Mouse (Mus musculus): Measurements from ENCODE around the gene Nr1d2. TPM values are rescaled to one million over a fixed set of nuclear protein-coding genes. Genes with fewer than 3 reads are reported as not detected.
A peak's percentile ranks its signal among the peaks of the same experiment; 100 is the strongest.
"Not testable (repeated sequence)": the region's sequence is repeated elsewhere in the genome, so short reads cannot be mapped to it uniquely, and the experiment has no call there.

Nr1d2 gene
- total and polyA plus RNA-seq, 2 experiments from 2014 or later: 7.1 to 21.1 TPM

DNA sequence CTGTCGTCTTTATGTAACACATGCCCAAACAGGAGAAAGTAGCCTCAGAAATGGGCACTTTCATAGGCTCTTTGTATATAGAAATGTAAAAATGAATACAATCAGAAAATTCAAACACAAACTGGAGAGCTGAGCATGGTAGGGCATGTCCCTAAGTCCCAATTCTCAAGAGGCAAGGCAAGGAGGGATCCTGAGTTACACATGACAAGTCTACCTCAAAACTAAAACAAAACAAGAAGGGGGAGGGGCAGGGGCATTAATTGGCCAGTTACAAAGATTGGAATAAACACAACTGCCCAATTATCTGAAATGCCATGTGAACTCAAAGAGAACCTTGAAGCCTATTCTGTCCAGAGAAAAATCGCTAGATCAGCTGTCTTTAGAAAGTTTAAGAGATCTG, 5.9 kb downstream of the Nr1d2 start:
- no peaks in the 10 kb centered on the region for H3K9me3 ChIP-seq (ENCODE audit: low read length)
- 72% methylated on average over 2 of the region's 2 CpGs for WGBS
- no peaks in the 10 kb centered on the region for H3K36me3 ChIP-seq (ENCODE audit: insufficient read depth)
- no peak overlapping the region for H3K9ac ChIP-seq
- no peak overlapping the region for H3K4me2 ChIP-seq (ENCODE audit: low read depth)
- no peak overlapping the region for H3K27ac ChIP-seq (ENCODE audit: low read depth, low read length)
- no peaks in the 10 kb centered on the region for H3K27me3 ChIP-seq (ENCODE audit: insufficient read depth, low read length)
- TF ChIP-seq CTCF (IDR thresholded peaks at IDR 0.05; ENCODE audit: low read depth): no peak
- H3K4me3 ChIP-seq (ENCODE audit: low read depth, low read length): no peak overlapping the region
- no peaks in the 10 kb centered on the region for H3K4me1 ChIP-seq (ENCODE audit: insufficient read depth)
- DNase-seq: no peak
- no peak for ATAC-seq

DNA sequence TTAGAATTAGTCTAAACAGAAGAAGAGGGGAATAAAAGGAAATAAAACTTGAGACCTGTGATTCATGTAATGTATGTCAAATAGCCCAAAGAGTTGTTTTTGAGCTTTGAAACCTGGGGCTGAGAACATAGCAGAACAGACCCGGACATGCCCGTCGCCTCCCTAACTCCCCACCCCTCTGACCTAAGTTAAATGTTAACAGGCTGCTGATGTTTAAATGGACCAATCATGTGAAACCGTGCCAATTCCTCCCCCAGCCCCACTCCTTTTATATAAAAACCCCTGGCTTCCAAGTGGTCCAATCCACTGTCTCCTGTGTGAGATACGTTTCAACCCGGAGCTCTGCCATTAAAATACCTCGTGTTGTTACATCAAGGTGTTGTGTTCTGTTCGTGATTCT, 7.1 kb downstream of the Nr1d2 start:
- not testable (repeated sequence) for DNase-seq; H3K27me3 ChIP-seq (ENCODE audit: insufficient read depth, low read length); H3K36me3 ChIP-seq (ENCODE audit: insufficient read depth); H3K9ac ChIP-seq; H3K9me3 ChIP-seq (ENCODE audit: low read length); H3K4me1 ChIP-seq (ENCODE audit: insufficient read depth); H3K4me3 ChIP-seq (ENCODE audit: low read depth, low read length); H3K4me2 ChIP-seq (ENCODE audit: low read depth); H3K27ac ChIP-seq (ENCODE audit: low read depth, low read length); ATAC-seq
- WGBS: 95% methylated on average over 8 of the region's 8 CpGs

DNA sequence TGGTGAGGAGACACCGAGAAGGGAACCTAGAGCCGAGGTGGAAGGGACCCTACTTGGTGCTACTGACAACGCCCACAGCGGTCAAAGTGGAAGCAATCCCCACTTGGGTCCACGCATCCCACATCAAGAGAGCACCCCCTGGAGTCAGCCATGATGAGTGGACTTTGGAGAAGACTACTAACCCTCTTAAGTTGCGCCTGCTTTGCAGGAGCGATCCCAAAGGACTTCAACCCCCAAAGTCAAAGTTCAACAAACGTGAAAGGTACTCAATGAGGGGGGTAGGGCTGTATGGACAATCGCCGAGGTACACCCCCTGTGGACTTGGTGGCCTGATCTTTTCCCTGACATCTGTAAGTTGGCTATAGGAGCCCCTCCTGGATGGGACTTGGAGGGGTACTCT, 9.2 kb downstream of the Nr1d2 start:
- H3K9ac ChIP-seq; H3K4me2 ChIP-seq (ENCODE audit: low read depth); H3K9me3 ChIP-seq (ENCODE audit: low read length); DNase-seq; H3K27me3 ChIP-seq (ENCODE audit: insufficient read depth, low read length); ATAC-seq; H3K4me3 ChIP-seq (ENCODE audit: low read depth, low read length); H3K4me1 ChIP-seq (ENCODE audit: insufficient read depth); H3K36me3 ChIP-seq (ENCODE audit: insufficient read depth); H3K27ac ChIP-seq (ENCODE audit: low read depth, low read length): not testable (repeated sequence)
- 97% methylated on average over 10 of the region's 10 CpGs for WGBS

GRCm38 (mm10) chr14:18226181-18226580, 12.7 kb downstream of the Nr1d2 start:
- H3K9me3 ChIP-seq (ENCODE audit: low read length); H3K4me3 ChIP-seq (ENCODE audit: low read depth, low read length); ATAC-seq; DNase-seq; H3K9ac ChIP-seq; H3K27ac ChIP-seq (ENCODE audit: low read depth, low read length); H3K4me1 ChIP-seq (ENCODE audit: insufficient read depth); H3K27me3 ChIP-seq (ENCODE audit: insufficient read depth, low read length); H3K4me2 ChIP-seq (ENCODE audit: low read depth); H3K36me3 ChIP-seq (ENCODE audit: insufficient read depth): not testable (repeated sequence)
- WGBS: 26% methylated on average over 11 of the region's 11 CpGs

- DNase-seq; ATAC-seq; H3K9ac ChIP-seq; H3K4me2 ChIP-seq (ENCODE audit: low read depth); H3K9me3 ChIP-seq (ENCODE audit: low read length); H3K4me3 ChIP-seq (ENCODE audit: low read depth, low read length); H3K36me3 ChIP-seq (ENCODE audit: insufficient read depth); H3K27ac ChIP-seq (ENCODE audit: low read depth, low read length); H3K27me3 ChIP-seq (ENCODE audit: insufficient read depth, low read length); H3K4me1 ChIP-seq (ENCODE audit: insufficient read depth): not testable (repeated sequence)
- 94% methylated on average over 11 of the region's 11 CpGs for WGBS
Measured at GRCm38 (mm10) chr14:18225431-18225830, 13.5 kb downstream of the Nr1d2 start.

DNA sequence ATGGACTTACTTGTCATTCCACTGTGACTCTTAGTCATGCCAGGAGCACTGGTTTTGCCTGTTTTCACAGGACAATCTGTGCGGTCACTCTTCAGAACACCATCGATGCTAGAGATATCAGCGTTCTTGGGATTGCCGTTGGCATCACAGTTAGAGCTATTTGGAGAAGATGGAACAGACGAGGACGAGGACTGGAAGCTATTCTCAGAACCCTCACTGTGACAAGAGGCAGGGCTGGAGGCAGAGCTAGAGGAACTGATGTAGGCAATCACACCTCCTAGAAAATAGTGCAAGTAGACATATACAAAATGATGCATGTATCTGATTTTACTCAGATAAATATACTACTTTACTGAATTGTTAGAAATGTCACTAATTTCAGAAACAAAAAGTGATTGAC, 16.9 kb downstream of the Nr1d2 start:
- 94% methylated on average over 6 of the region's 6 CpGs for WGBS
- ATAC-seq (no peak), DNase-seq (no peak)
- Histone ChIP-seq H3K27ac (ENCODE audit: low read depth, low read length) (no peak overlapping the region), H3K9ac (no peak overlapping the region), H3K4me2 (ENCODE audit: low read depth) (no peak overlapping the region), H3K4me1 (ENCODE audit: insufficient read depth) (no peaks in the 10 kb centered on the region), H3K4me3 (ENCODE audit: low read depth, low read length) (no peak overlapping the region), H3K9me3 (ENCODE audit: low read length) (no peaks in the 10 kb centered on the region), H3K36me3 (ENCODE audit: insufficient read depth) (no peaks in the 10 kb centered on the region), H3K27me3 (ENCODE audit: insufficient read depth, low read length) (no peaks in the 10 kb centered on the region)
- no peak for TF ChIP-seq CTCF (IDR thresholded peaks at IDR 0.05; ENCODE audit: low read depth)

GRCm38 (mm10) chr14:18217158-18217557, 21.8 kb downstream of the Nr1d2 start:
- H3K27me3 ChIP-seq (ENCODE audit: insufficient read depth, low read length): no peaks in the 10 kb centered on the region
- peaks cover 6% of the 10 kb centered on the region; the same call in 1 of the 2 replicates for H3K36me3 ChIP-seq (ENCODE audit: insufficient read depth)
- H3K27ac ChIP-seq (ENCODE audit: low read depth, low read length): no peak overlapping the region
- no peaks in the 10 kb centered on the region for H3K9me3 ChIP-seq (ENCODE audit: low read length)
- H3K4me1 ChIP-seq (ENCODE audit: insufficient read depth): no peaks in the 10 kb centered on the region
- no peak overlapping the region for H3K4me2 ChIP-seq (ENCODE audit: low read depth)
- no peak overlapping the region for H3K9ac ChIP-seq
- no peak for TF ChIP-seq CTCF (IDR thresholded peaks at IDR 0.05; ENCODE audit: low read depth)
- no peak overlapping the region for H3K4me3 ChIP-seq (ENCODE audit: low read depth, low read length)
- ATAC-seq (peak; percentile 74), DNase-seq (peak; percentile 32)
- 58% methylated on average over 1 of the region's 1 CpGs for WGBS

- H3K4me1 ChIP-seq (ENCODE audit: insufficient read depth): no peaks in the 10 kb centered on the region
- no peak overlapping the region for H3K9ac ChIP-seq
- no peaks in the 10 kb centered on the region for H3K9me3 ChIP-seq (ENCODE audit: low read length)
- no peak for TF ChIP-seq CTCF (IDR thresholded peaks at IDR 0.05; ENCODE audit: low read depth)
- H3K36me3 ChIP-seq (ENCODE audit: insufficient read depth): peaks cover 6% of the 10 kb centered on the region; the same call in 1 of the 2 replicates
- H3K4me2 ChIP-seq (ENCODE audit: low read depth): no peak overlapping the region
- ATAC-seq (peak; percentile 45; the same call in 1 of the 2 replicates), DNase-seq (no peak)
- H3K27me3 ChIP-seq (ENCODE audit: insufficient read depth, low read length): no peaks in the 10 kb centered on the region
- 78% methylated on average over 6 of the region's 6 CpGs for WGBS
- H3K4me3 ChIP-seq (ENCODE audit: low read depth, low read length): no peak overlapping the region
- no peak overlapping the region for H3K27ac ChIP-seq (ENCODE audit: low read depth, low read length)
Measured at GRCm38 (mm10) chr14:18216428-18216827, 22.5 kb downstream of the Nr1d2 start.

Data from forebrain, postnatal 0 days (tissue).